Mouse (Mus musculus): ENCODE data around the gene Olfr1298.

Olfr1298 gene

GRCm38 (mm10) chr2:111649101-111649500 lies at the start of gene Olfr1298:
Gene Olfr1298, minus strand, starts transcription at chr2:111649201.
- DNase-seq = no peak

- DNase-seq = no peak
Measured at GRCm38 (mm10) chr2:111661119-111661518, 12.1 kb upstream of the Olfr1298 start, which contains the start of gene Olfr1299. Gene Olfr1299, plus strand, starts transcription at chr2:111661419.

GRCm38 (mm10) chr2:111626397-111626796 lies 22.6 kb downstream of the Olfr1298 start, which contains the start of gene Olfr1297:
Gene Olfr1297, minus strand, starts transcription at chr2:111626497.
- DNase-seq = no peak

Measured in thymus, postnatal 14 days (tissue).